Mouse (Mus musculus) hematopoietic stem cell, adult 5-6 weeks (primary cell): ENCODE measurements around the gene Txndc5. TPM values are rescaled to one million over a fixed set of nuclear protein-coding genes. Genes with fewer than 3 reads are reported as not detected.

ENCODE experiments used
- ATAC-seq, 2 experiments: fragments of 125-278 bp in 1 of 2; replicated peaks in 1 of 2; 2 replicates each; pipeline ENCODE4 v1.8.0; 2016 to 2017; ENCODE audit warnings: inconsistent platforms in 2 of 2, mild to moderate bottlenecking in 2 of 2, moderate number of reproducible peaks in 2 of 2, low read depth in 1 of 2, moderate TSS enrichment in 1 of 2; ENCODE audit not compliant: low FRiP score in 2 of 2, poor library complexity in 2 of 2, severe bottlenecking in 2 of 2, insufficient read depth in 1 of 2, low TSS enrichment in 1 of 2
- total RNA-seq: library from RNA; stranded (forward); fragments of 172-1452, 232-1000 nt; gene quantifications from 2 replicates; pipeline ENCODE4 v1.2.3, GENCODE M21; 2017

Gene Txndc5
- total RNA-seq, 1 experiment from 2014 or later, result 28.0 TPM

DNA sequence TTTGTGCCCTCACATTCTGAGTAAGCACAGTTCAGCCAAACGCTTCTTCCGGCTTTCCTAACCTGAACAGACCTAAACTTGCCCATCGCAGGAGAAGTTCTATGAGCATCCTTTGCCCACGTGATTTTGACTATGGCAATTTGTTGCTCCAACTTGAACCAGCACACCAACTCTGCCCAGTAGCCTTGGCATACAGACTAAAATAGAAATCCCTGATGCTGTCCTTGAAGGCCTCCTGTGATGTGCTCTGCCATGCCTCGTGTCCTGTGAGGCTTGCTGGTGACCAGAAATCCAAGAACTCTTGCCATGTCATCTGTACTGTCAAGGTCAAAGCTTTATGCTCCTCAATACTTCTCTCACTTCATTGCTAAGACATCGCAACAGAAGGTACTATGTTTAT is 952 bp upstream of the Txndc5 start:
- ATAC-seq, result no peak

- ATAC-seq, result peak; percentile 76 to 88
Observed at GRCm38 (mm10) chr13:38527797-38528650, 600 bp downstream of the Txndc5 start.

DNA sequence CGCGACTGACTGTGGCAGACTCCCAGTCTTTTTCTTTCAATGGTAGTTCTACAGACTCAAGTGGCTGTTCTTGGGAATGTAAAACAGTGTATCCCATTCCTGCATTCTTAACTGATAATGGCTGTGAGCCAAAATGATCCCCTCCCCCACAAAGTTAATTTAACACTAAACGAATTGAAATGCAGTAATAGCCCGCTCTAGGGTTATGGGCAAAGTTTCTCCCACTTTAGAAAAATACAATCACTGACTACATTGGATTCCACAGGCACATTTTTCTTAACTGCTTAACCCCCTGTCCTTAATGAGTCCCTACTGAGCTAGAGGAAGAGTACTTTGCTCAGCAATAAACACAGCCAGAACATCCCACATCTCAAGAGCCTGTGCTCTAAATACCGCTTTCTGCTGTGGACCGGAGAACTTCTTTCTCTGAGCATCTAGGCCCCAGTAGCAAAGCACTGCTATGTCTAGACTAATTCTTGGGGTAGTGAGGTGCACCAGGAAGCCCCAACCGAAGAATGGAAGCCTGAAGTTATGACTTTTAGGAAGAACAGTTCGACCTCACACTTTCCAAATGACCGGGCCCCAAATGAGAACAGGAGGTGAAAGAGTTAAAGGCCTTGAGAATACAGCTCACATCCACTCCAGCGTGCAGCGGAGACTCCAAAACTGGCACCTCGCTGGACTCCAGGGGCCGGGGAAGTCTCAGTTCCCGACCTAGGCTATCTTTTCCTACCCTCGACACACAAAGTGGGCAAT is 1.4 kb downstream of the Txndc5 start:
- peak in 1 of 2 experiments; percentile 3; a peak in 1 of 4 replicates for ATAC-seq

GRCm38 (mm10) chr13:38526116-38526515 is 2.5 kb downstream of the Txndc5 start:
- ATAC-seq, result no peak

GRCm38 (mm10) chr13:38525261-38525660 is 3.4 kb downstream of the Txndc5 start:
- no peak for ATAC-seq

DNA sequence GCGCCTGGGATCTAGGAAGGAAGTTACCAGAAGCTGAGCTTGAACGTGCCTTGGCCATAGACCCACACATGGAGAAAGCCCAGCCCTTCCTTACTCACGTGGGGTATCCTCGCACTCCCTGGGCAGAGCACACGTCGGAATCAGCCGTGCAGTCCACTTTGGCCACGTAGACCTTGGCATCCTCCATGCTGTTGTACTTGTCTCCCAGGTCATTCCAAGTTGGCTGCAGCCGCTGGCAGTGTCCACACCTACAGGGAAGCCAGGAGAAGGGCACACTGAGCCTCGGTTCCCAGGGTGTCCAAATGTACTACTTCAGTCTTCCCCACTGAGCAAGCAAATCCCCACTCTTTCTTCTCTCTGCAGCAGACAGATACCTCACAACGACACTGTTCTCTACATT is 5.4 kb downstream of the Txndc5 start:
- no peak for ATAC-seq

DNA sequence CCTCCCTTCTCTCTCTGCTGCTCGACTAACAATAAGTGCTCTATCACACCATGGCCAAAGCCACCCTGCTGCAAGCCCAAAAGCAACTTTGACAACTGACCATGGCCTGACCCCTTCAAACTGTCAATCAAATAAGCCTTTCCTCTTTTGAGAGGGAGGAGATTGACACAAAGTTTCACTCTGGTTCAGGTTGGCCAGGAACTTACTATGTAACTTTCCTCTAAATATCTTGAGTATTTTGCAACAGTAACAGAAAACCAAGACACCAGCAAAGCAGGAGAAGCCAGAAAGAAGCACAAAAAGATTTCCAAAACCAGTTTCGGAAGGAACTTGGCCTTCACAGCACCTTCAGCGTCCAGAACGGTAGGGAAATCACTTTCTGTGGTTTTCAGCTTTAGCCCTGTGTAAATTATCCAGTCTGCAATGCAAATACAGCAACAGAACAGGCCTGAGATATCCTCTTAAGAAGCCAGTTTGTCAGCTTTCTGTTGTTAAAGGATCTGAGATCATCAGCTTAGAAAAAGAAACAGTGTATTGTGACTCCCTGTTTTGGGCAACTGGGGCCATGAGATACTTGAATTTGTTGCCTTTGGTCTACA is 6.5 kb downstream of the Txndc5 start:
- ATAC-seq, result no peak

- no peak for ATAC-seq
Observed at GRCm38 (mm10) chr13:38520299-38520698, 8.3 kb downstream of the Txndc5 start.

GRCm38 (mm10) chr13:38516582-38516981 is 12.0 kb downstream of the Txndc5 start:
- no peak for ATAC-seq

- no peak for ATAC-seq
Observed at GRCm38 (mm10) chr13:38515845-38516244, 12.8 kb downstream of the Txndc5 start.

DNA sequence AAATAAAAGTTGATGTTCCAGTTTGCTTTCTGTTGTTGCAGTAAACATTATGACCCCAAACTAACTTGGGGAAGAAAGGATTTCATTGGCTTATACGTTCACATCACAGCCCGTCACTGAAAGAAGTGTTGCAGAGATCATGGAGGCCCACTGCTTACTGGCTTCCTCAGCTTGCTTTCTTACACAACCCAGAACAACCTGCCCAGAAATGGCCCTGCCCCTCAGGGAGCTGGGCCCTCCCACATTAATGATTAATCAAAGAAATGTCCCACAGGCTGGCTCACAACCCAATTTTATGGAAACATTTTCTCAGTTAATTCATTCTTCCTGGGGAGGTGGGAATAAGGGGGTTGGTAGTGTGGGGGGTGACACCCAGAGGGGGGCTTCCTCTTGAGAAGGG is 13.2 kb downstream of the Txndc5 start:
- ATAC-seq, result no peak

- no peak for ATAC-seq
Observed at GRCm38 (mm10) chr13:38513921-38514320, 14.7 kb downstream of the Txndc5 start.

GRCm38 (mm10) chr13:38511979-38512378 is 16.6 kb downstream of the Txndc5 start:
- ATAC-seq, result no peak

GRCm38 (mm10) chr13:38509681-38510341 is 18.8 kb downstream of the Txndc5 start:
- ATAC-seq, result no peak

GRCm38 (mm10) chr13:38506936-38507335 is 21.7 kb downstream of the Txndc5 start:
- no peak for ATAC-seq

DNA sequence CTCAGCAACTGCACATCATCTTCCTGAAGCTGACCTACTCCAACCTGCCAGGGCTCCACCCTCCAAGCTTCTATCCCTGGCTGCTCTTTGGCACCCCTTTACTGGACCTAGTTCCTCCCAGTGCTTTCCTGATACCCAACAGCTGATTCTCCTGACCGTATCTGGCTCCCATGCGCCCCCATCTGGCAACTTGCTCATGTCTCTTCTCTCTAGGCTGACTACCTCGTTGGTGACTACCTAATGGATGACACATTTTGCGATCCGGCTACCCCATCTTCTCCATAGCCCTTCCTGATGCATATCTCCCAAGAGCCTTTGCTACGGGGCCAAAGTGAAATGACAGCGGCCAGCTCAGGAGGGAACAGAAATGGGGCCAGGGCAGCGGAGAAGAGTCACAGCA is 22.3 kb downstream of the Txndc5 start:
- ATAC-seq, result no peak

DNA sequence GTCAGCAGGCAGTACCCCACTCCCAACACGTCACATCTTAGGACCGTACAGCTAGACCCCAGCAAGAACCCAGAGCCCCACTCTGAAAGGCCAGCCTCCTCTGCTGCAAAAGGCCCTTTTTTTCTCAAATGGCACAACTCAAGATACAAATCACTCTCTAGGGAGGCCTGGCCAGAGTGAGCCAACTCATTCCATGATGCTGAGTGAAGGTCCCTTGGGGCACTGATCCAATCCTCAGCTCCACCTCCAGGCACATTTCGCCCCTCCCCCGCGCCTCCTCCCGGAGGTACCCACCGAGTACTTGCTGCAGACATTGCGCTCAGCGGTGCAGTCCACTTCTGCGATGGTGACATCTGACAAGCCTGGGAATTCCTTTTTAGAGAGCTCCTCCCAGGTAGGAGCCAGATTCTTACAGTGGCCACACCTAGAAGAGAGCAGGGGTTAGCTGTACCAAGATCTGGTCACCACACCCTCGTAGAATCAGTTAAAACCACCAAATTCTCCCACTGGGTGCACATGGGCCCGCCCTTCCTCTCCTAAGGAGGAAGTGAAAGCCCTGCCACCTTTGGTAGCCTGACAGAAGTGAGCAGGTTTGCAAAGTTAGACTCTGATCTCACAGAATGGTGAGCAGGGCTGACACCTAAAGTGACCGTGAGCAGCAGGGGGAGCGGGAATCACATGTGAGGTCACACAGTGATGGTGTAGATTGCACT is 25.3 kb downstream of the Txndc5 start:
- ATAC-seq, result peak; percentile 39 to 54; a peak in 2 of 4 replicates
